Mouse (Mus musculus): Measurements from ENCODE around the gene Clcf1. TPM values are rescaled to one million over a fixed set of nuclear protein-coding genes. Genes with fewer than 3 reads are reported as not detected.
A peak's percentile ranks its signal among the peaks of the same experiment; 100 is the strongest.

The Clcf1 gene
- polyA plus RNA-seq, 1 experiment: 11.5 TPM

- H3K4me3 ChIP-seq: no peak overlapping the region
- H3K36me3 ChIP-seq (ENCODE audit: control insufficient read depth, insufficient read depth): no peaks in the 10 kb centered on the region
- no peaks in the 10 kb centered on the region for H3K79me2 ChIP-seq (ENCODE audit: control insufficient read depth, insufficient read depth)
- H3K4me2 ChIP-seq (ENCODE audit: low read depth): no peak overlapping the region
- H3ac ChIP-seq (ENCODE audit: control insufficient read depth, insufficient read length): no peak overlapping the region
- no peaks in the 10 kb centered on the region for H3K27me3 ChIP-seq (ENCODE audit: control insufficient read depth, insufficient read depth, insufficient read length)
- TF ChIP-seq POLR2A (IDR thresholded peaks at IDR 0.05; ENCODE audit: insufficient read length, low read depth) (no peak), REST (IDR thresholded peaks at IDR 0.05; ENCODE audit: insufficient read depth, insufficient read length) (no peak), E2F4 (IDR thresholded peaks at IDR 0.05; ENCODE audit: insufficient read depth) (no peak), TCF3 (IDR thresholded peaks at IDR 0.05; ENCODE audit: insufficient read length, low read depth) (no peak), CEBPB (IDR thresholded peaks at IDR 0.05; ENCODE audit: insufficient read depth, poor library complexity, severe bottlenecking) (no peak), SRF (IDR thresholded peaks at IDR 0.05; ENCODE audit: control insufficient read depth, insufficient read length, low read depth) (no peak), MYOG (IDR thresholded peaks at IDR 0.05; ENCODE audit: control insufficient read depth in 1 of 3, insufficient read depth in 1 of 3, insufficient read length in 2 of 3, low read depth in 2 of 3) (no peak)
These were observed 12.7 kb downstream of the Clcf1 start for GRCm38 (mm10) chr19:4226779-4227178.

DNA sequence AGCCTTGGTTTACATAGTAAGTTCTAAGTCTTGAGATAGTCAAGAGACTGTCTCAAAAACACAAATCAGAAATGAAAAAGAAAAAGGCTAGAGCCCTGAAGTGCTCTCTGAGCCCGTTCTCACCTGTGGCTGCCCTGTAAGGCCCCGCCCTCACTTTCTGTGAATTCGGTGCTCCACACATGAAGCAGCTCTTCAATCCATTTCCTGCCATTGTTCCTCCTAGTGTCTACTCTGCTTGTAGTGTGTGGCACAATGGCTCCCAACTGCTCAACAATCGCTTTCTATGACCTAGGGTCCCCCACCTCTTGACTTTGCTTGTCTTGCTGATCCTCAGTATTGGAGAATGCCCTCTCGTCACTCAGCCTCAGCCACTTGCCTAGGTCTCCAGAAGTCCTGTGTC is 13.4 kb downstream of the Clcf1 start:
- Histone ChIP-seq H3ac (ENCODE audit: control insufficient read depth, insufficient read length) (no peak overlapping the region), H3K27me3 (ENCODE audit: control insufficient read depth, insufficient read depth, insufficient read length) (no peaks in the 10 kb centered on the region), H3K36me3 (ENCODE audit: control insufficient read depth, insufficient read depth) (no peaks in the 10 kb centered on the region), H3K4me2 (ENCODE audit: low read depth) (no peak overlapping the region), H3K4me3 (no peak overlapping the region), H3K79me2 (ENCODE audit: control insufficient read depth, insufficient read depth) (no peaks in the 10 kb centered on the region)
- TF ChIP-seq TCF3 (IDR thresholded peaks at IDR 0.05; ENCODE audit: insufficient read length, low read depth) (no peak), CEBPB (IDR thresholded peaks at IDR 0.05; ENCODE audit: insufficient read depth, poor library complexity, severe bottlenecking) (no peak), MYOD1 (IDR thresholded peaks at IDR 0.05; ENCODE audit: control insufficient read depth in 1 of 3, insufficient read length in 2 of 3, low read depth in 2 of 3) (no peak), MYOG (IDR thresholded peaks at IDR 0.05; ENCODE audit: control insufficient read depth in 1 of 3, insufficient read depth in 1 of 3, insufficient read length in 2 of 3, low read depth in 2 of 3) (no peak), SRF (IDR thresholded peaks at IDR 0.05; ENCODE audit: control insufficient read depth, insufficient read length, low read depth) (no peak), E2F4 (IDR thresholded peaks at IDR 0.05; ENCODE audit: insufficient read depth) (no peak), MAX (IDR thresholded peaks at IDR 0.05; ENCODE audit: low read depth) (no peak), USF1 (IDR thresholded peaks at IDR 0.05; ENCODE audit: low read depth) (no peak), TCF12 (IDR thresholded peaks at IDR 0.05; ENCODE audit: insufficient read depth, poor library complexity, severe bottlenecking) (no peak), POLR2AphosphoS2 (IDR thresholded peaks at IDR 0.05; ENCODE audit: insufficient read length, low read depth) (no peak), REST (IDR thresholded peaks at IDR 0.05; ENCODE audit: insufficient read depth, insufficient read length) (no peak), POLR2A (IDR thresholded peaks at IDR 0.05; ENCODE audit: insufficient read length, low read depth) (no peak)

DNA sequence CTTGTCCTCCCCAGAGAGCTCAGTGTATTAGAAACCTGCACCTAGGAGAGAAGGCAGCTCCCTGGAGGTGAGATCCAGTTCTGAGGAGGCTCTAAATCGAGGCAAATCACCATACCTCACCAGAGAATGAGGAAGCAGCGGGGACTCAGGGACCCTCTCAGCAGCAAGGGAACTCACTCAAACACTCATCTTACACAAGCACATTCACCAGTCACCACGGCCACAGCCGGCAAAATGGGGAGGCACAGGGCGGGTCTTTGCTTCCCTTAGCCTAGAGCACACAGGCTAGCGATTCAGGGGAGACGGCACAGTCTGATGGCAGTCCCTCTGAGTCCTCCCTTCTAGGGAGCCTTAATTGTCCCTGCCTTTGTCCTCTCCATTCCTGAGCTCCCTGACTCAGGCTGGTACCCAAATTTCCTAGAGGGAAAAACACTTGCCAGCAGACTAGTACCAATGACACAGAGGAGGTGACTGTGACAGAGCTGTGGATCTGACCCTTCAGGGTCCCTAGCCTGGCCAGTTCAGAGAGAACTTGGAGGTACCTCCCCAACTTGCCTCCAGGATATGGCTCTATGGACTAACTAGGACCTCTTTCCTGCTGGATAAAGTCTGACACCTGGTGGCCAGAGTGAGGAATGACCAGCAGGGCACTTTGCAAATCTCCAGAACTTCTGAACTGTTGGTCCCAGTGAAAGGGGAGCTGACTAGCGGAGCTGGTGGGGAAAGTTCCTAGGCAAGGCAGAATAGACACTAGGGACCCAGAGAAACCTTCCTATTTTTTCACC is 14.0 kb downstream of the Clcf1 start:
- no peaks in the 10 kb centered on the region for H3K27me3 ChIP-seq (ENCODE audit: control insufficient read depth, insufficient read depth, insufficient read length)
- H3K36me3 ChIP-seq (ENCODE audit: control insufficient read depth, insufficient read depth): no peaks in the 10 kb centered on the region
- TF ChIP-seq TCF3 (IDR thresholded peaks at IDR 0.05; ENCODE audit: insufficient read length, low read depth) (no peak), E2F4 (IDR thresholded peaks at IDR 0.05; ENCODE audit: insufficient read depth) (no peak), MYOG (IDR thresholded peaks at IDR 0.05; ENCODE audit: control insufficient read depth in 1 of 3, insufficient read depth in 1 of 3, insufficient read length in 2 of 3, low read depth in 2 of 3) (no peak), POLR2A (IDR thresholded peaks at IDR 0.05; ENCODE audit: insufficient read length, low read depth) (no peak), MAX (IDR thresholded peaks at IDR 0.05; ENCODE audit: low read depth) (no peak), CEBPB (IDR thresholded peaks at IDR 0.05; ENCODE audit: insufficient read depth, poor library complexity, severe bottlenecking) (no peak)
- H3K79me2 ChIP-seq (ENCODE audit: control insufficient read depth, insufficient read depth): peaks cover 6% of the 10 kb centered on the region
- H3K4me3 ChIP-seq: no peak overlapping the region
- H3ac ChIP-seq (ENCODE audit: control insufficient read depth, insufficient read length): no peak overlapping the region
- peak overlapping the region; percentile 88 for H3K4me2 ChIP-seq (ENCODE audit: low read depth)

- no peak for TF ChIP-seq REST (IDR thresholded peaks at IDR 0.05; ENCODE audit: insufficient read depth, insufficient read length)
- TF ChIP-seq MYOD1 (IDR thresholded peaks at IDR 0.05; ENCODE audit: control insufficient read depth in 1 of 3, insufficient read length in 2 of 3, low read depth in 2 of 3): no peak
- H3K4me3 ChIP-seq: no peak overlapping the region
These were observed 14.9 kb downstream of the Clcf1 start for GRCm38 (mm10) chr19:4228891-4229290.

GRCm38 (mm10) chr19:4229451-4230076 is 15.5 kb downstream of the Clcf1 start:
- no peak for TF ChIP-seq CEBPB (IDR thresholded peaks at IDR 0.05; ENCODE audit: insufficient read depth, poor library complexity, severe bottlenecking)
- TF ChIP-seq MYOG (IDR thresholded peaks at IDR 0.05; ENCODE audit: control insufficient read depth in 1 of 3, insufficient read depth in 1 of 3, insufficient read length in 2 of 3, low read depth in 2 of 3): peak in 1 of 3 experiments; percentile 64
- TF ChIP-seq MYOD1 (IDR thresholded peaks at IDR 0.05; ENCODE audit: control insufficient read depth in 1 of 3, insufficient read length in 2 of 3, low read depth in 2 of 3): peak in 1 of 3 experiments; percentile 55
- no peak for TF ChIP-seq E2F4 (IDR thresholded peaks at IDR 0.05; ENCODE audit: insufficient read depth)
- TF ChIP-seq MAX (IDR thresholded peaks at IDR 0.05; ENCODE audit: low read depth): no peak
- TF ChIP-seq POLR2A (IDR thresholded peaks at IDR 0.05; ENCODE audit: insufficient read length, low read depth): peak; percentile 83
- TF ChIP-seq USF1 (IDR thresholded peaks at IDR 0.05; ENCODE audit: low read depth): no peak
- TF ChIP-seq POLR2AphosphoS2 (IDR thresholded peaks at IDR 0.05; ENCODE audit: insufficient read length, low read depth): peak; percentile 34
- no peak for TF ChIP-seq REST (IDR thresholded peaks at IDR 0.05; ENCODE audit: insufficient read depth, insufficient read length)
- no peak for TF ChIP-seq SRF (IDR thresholded peaks at IDR 0.05; ENCODE audit: control insufficient read depth, insufficient read length, low read depth)
- TF ChIP-seq TCF12 (IDR thresholded peaks at IDR 0.05; ENCODE audit: insufficient read depth, poor library complexity, severe bottlenecking): no peak
- TF ChIP-seq TCF3 (IDR thresholded peaks at IDR 0.05; ENCODE audit: insufficient read length, low read depth): no peak
- Histone ChIP-seq H3ac (ENCODE audit: control insufficient read depth, insufficient read length) (no peak overlapping the region), H3K27me3 (ENCODE audit: control insufficient read depth, insufficient read depth, insufficient read length) (no peaks in the 10 kb centered on the region), H3K36me3 (ENCODE audit: control insufficient read depth, insufficient read depth) (no peaks in the 10 kb centered on the region), H3K79me2 (ENCODE audit: control insufficient read depth, insufficient read depth) (peaks cover 8% of the 10 kb centered on the region), H3K4me2 (ENCODE audit: low read depth) (peak overlapping the region; percentile 88), H3K4me3 (peak overlapping the region; percentile 29)

More at GRCm38 (mm10) chr19:4228891-4229290, 14.9 kb downstream of the Clcf1 start:
- Histone ChIP-seq H3K4me2 (ENCODE audit: low read depth) (peak overlapping the region; percentile 88), H3K79me2 (ENCODE audit: control insufficient read depth, insufficient read depth) (peaks cover 8% of the 10 kb centered on the region), H3K36me3 (ENCODE audit: control insufficient read depth, insufficient read depth) (no peaks in the 10 kb centered on the region), H3ac (ENCODE audit: control insufficient read depth, insufficient read length) (no peak overlapping the region), H3K27me3 (ENCODE audit: control insufficient read depth, insufficient read depth, insufficient read length) (no peaks in the 10 kb centered on the region)

Measured in myocyte (in vitro differentiated cells).